Comparison of ENCODE assay signal across 45 mouse cellular contexts in genomic region chr3:141212255-141212654, GRCm38 (mm10). TPM values are rescaled to one million over a fixed set of nuclear protein-coding genes. Genes with fewer than 3 reads are reported as not detected.
"Had no signal": no experiment of that assay in that cellular context is flagged by ENCODE, and none has a peak within 500 bp of the region (broad histone marks: within the 10 kb centered on the region; RNA-seq: fewer than 3 reads in every experiment).

Pdha2 (minus strand) TSS chr3:141212355.

- H3K36me3 ChIP-seq: limb, embryonic 10.5 days; limb, embryonic 12.5 days; limb, embryonic 13.5 days; limb, embryonic 15.5 days; liver, embryonic 12.5 days; liver, embryonic 13.5 days; liver, embryonic 15.5 days; lung, embryonic 15.5 days; midbrain, embryonic 10.5 days; midbrain, embryonic 12.5 days; midbrain, embryonic 13.5 days; midbrain, embryonic 15.5 days had no signal

- H3K27ac ChIP-seq: left cerebral cortex, adult 2 months; limb, embryonic 10.5 days; limb, embryonic 12.5 days; limb, embryonic 13.5 days; limb, embryonic 15.5 days; liver, embryonic 12.5 days; liver, embryonic 13.5 days; liver, embryonic 14.5 days; liver, embryonic 15.5 days; lung, embryonic 15.5 days; macrophage; midbrain, embryonic 10.5 days; midbrain, embryonic 12.5 days; midbrain, embryonic 13.5 days; midbrain, embryonic 15.5 days had no signal

- H3K27me3 ChIP-seq: limb, embryonic 12.5 days; limb, embryonic 13.5 days; limb, embryonic 15.5 days; liver, embryonic 12.5 days; liver, embryonic 13.5 days; liver, embryonic 15.5 days; lung, embryonic 15.5 days; midbrain, embryonic 12.5 days; midbrain, embryonic 13.5 days; midbrain, embryonic 15.5 days had no signal

- ATAC-seq: liver, embryonic 12.5 days; liver, postnatal 0 days; lung, postnatal 0 days; midbrain, embryonic 13.5 days; midbrain, embryonic 15.5 days; midbrain, embryonic 16.5 days had no signal

- H3K9me3 ChIP-seq: limb, embryonic 10.5 days; limb, embryonic 15.5 days; liver, embryonic 12.5 days; liver, embryonic 13.5 days; liver, embryonic 15.5 days; lung, embryonic 15.5 days had no signal

- DNase-seq: left cerebral cortex, postnatal 4 days; liver; liver, embryonic 13.5 days; liver, postnatal 0 days; lung, adult 18-20 months; lung, adult 2 months; lung, embryonic 14.5 days; lung, postnatal 10 days; lung, postnatal 14 days; lung, postnatal 36 days; lung, postnatal 4 days; midbrain, embryonic 14.5 days had no signal

- H3K4me3 ChIP-seq: left cerebral cortex, adult 2 months; limb, embryonic 10.5 days; limb, embryonic 12.5 days; limb, embryonic 13.5 days; limb, embryonic 15.5 days; liver, embryonic 12.5 days; liver, embryonic 13.5 days; liver, embryonic 15.5 days; lung, embryonic 15.5 days; midbrain, embryonic 10.5 days; midbrain, embryonic 12.5 days; midbrain, embryonic 13.5 days; midbrain, embryonic 15.5 days; myocyte had no signal

- H3K4me1 ChIP-seq: limb, embryonic 10.5 days; limb, embryonic 12.5 days; limb, embryonic 13.5 days; limb, embryonic 15.5 days; liver, embryonic 12.5 days; liver, embryonic 13.5 days; liver, embryonic 15.5 days; lung, embryonic 15.5 days; midbrain, embryonic 10.5 days; midbrain, embryonic 12.5 days; midbrain, embryonic 13.5 days; midbrain, embryonic 15.5 days had no signal

RNA-seq across cellular contexts. Expression of gene Pdha2, which starts in this region (rescaled TPM):
- total RNA-seq: left cerebral cortex, adult 18-20 months; left cerebral cortex, adult 2 months; left cerebral cortex, adult 8-10 months; left cerebral cortex, postnatal 10 days; left cerebral cortex, postnatal 14 days; left cerebral cortex, postnatal 25 days; left cerebral cortex, postnatal 36 days; left cerebral cortex, postnatal 4 days; liver, adult 2 months; megakaryocyte progenitor cell, adult 5-6 weeks; megakaryocyte-erythroid progenitor cell, adult 5-6 weeks; midbrain, postnatal 0 days had no signal
- polyA plus RNA-seq: limb, embryonic 10.5 days; limb, embryonic 11.5 days; limb, embryonic 12.5 days; limb, embryonic 13.5 days; limb, embryonic 14.5 days; limb, embryonic 15.5 days; liver, adult 2 months; liver, embryonic 11.5 days; liver, embryonic 12.5 days; liver, embryonic 13.5 days; liver, embryonic 14.5 days; liver, embryonic 15.5 days; liver, embryonic 16.5 days; liver, postnatal 0 days; lung, adult 2 months; lung, embryonic 14.5 days; lung, embryonic 15.5 days; lung, embryonic 16.5 days; lung, postnatal 0 days; macrophage; midbrain, embryonic 10.5 days; midbrain, embryonic 11.5 days; midbrain, embryonic 12.5 days; midbrain, embryonic 13.5 days; midbrain, embryonic 14.5 days; midbrain, embryonic 15.5 days; midbrain, embryonic 16.5 days; midbrain, postnatal 0 days; myocyte had no signal
